Mouse (Mus musculus) brain, embryonic 18.5 days (tissue): Measurements from ENCODE around the gene Abcb4.
"Not testable (repeated sequence)": the region's sequence is repeated elsewhere in the genome, so short reads cannot be mapped to it uniquely, and the experiment has no call there.

ENCODE experiments used
- DNase-seq: peaks from one replicate; pipeline ENCODE4 v3.0.0-alpha.2; 2012; ENCODE audit warnings: low read depth, low spot score

The Abcb4 gene

GRCm38 (mm10) chr5:8997513-8997895 lies 104.0 kb downstream of the Abcb4 start:
- no peak for DNase-seq

GRCm38 (mm10) chr5:8999108-8999507 lies 105.6 kb downstream of the Abcb4 start:
- DNase-seq, result no peak

GRCm38 (mm10) chr5:9000006-9000405 lies 106.5 kb downstream of the Abcb4 start:
- DNase-seq, result not testable (repeated sequence)

- not testable (repeated sequence) for DNase-seq
Measured at GRCm38 (mm10) chr5:9006585-9006984, 113.1 kb downstream of the Abcb4 start.
